Mouse (Mus musculus) midbrain, embryonic 12.5 days (tissue): ENCODE data around the gene Rnf19b. TPM values are rescaled to one million over a fixed set of nuclear protein-coding genes. Genes with fewer than 3 reads are reported as not detected.

Experiments used
- ATAC-seq: fragments of 200-750 bp; cut with Nextera tagmentation; 2 replicates; pipeline ENCODE4 v1.8.0; 2017; ENCODE audit warnings: low read depth, moderate TSS enrichment, moderate library complexity; ENCODE audit not compliant: low FRiP score
- H3K27ac ChIP-seq: fragments of 300-500 bp; sonication (generic); replicated peaks from 2 replicates; pipeline ENCODE4 v1.5.1; 2016; ENCODE audit warnings: mild to moderate bottlenecking
- H3K27me3 ChIP-seq: fragments of 300-500 bp; sonication (generic); 2 replicates; pipeline ENCODE4 v1.6.1; 2016; ENCODE audit warnings: mild to moderate bottlenecking
- H3K36me3 ChIP-seq: fragments of 300-500 bp; sonication (generic); 2 replicates; pipeline ENCODE4 v1.6.1; 2016
- H3K4me1 ChIP-seq: fragments of 300-500 bp; sonication (generic); 2 replicates; pipeline ENCODE4 v1.6.1; 2016
- H3K4me2 ChIP-seq: fragments of 300-500 bp; sonication (generic); replicated peaks from 2 replicates; pipeline ENCODE4 v1.6.1; 2016; ENCODE audit warnings: mild to moderate bottlenecking, moderate library complexity
- H3K4me3 ChIP-seq: fragments of 300-500 bp; sonication (generic); 2 replicates; pipeline ENCODE4 v1.5.1; 2016; ENCODE audit warnings: mild to moderate bottlenecking
- H3K9ac ChIP-seq: fragments of 300-500 bp; sonication (generic); replicated peaks from 2 replicates; pipeline ENCODE4 v1.6.1; 2016; ENCODE audit warnings: mild to moderate bottlenecking, moderate library complexity
- H3K9me3 ChIP-seq: fragments of 300-500 bp; sonication (generic); 2 replicates; pipeline ENCODE4 v1.6.1; 2016; ENCODE audit warnings: mild to moderate bottlenecking
- WGBS: fragments of 180-500 bp; shearing (Covaris S2); methylation state at CpG from one replicate; pipeline ENCODE4 v1.1.7; 2016; 5-methylcytosine and 5-hydroxymethylcytosine counted together
- polyA plus RNA-seq: library from polyadenylated mRNA; unstranded; fragments of >200 nt; fragmentation: Nextera tagmentation; extraction: Ambion mirVana; gene quantifications from 2 replicates; pipeline ENCODE4 v1.2.1, GENCODE M21; 2016

Gene Rnf19b
- polyA plus RNA-seq, 1 experiment from 2014 or later = 15.8 TPM

DNA sequence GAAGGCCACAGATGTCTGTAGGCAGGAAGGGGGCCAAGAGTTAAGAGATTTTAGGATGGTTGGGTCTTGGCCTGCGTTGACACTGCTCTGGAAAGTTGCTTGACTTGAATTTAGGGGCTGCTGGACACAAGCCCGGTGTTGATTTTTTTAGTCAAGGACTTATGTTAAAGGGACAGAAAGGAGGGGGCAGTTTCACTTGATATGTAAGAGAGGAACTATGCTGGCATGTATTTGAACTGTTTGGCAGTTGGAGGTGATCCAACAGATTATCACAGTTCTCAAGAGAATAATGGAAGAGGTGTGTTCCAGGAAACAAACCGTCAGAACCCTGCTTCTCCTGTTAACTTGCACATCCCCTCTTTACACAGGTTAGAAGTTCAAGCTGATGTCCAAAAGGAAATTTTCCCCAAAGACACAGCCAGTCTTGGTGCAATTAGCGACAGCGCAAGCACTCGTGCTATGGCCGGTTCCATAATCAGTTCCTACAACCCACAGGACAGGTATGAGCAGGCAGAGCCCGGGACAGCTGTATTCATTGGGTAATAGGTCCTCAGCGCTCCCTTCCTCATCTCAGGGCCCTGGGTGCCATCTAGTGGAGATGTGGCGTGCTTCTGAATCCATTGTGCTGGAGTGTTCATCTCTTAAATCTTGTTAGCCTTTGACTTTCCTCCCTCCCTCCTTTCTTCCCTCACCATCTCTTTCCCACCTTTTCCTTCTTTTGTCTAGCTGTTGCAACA, 24.5 kb downstream of the Rnf19b start:
- Histone ChIP-seq H3K9me3 (no peaks in the 10 kb centered on the region), H3K27ac (no peak overlapping the region), H3K4me2 (no peak overlapping the region), H3K4me3 (no peak overlapping the region), H3K27me3 (no peaks in the 10 kb centered on the region), H3K4me1 (no peaks in the 10 kb centered on the region), H3K36me3 (peaks cover 53% of the 10 kb centered on the region), H3K9ac (no peak overlapping the region)
- no peak for ATAC-seq
- 50% methylated on average over 10 of the region's 10 CpGs for WGBS

DNA sequence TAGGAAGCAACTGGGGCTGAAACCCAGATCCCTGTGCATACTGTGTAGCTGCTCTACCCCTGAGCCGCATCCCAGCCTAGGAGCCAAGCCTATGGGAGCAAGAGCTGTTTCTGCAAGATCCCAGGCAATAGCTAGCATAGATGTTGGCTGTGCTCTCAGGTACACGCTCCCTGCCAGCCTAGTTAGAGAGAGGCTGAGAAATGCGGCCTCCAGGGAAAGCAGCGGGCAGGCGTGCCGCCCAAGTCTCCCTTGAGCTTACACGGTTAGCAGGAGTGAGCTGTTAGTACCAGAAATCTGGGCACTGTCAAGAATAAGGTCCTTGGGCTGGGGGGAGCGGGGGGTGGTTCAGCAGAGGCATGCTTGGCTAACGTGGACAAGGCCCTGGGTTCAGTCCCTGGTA, 26.8 kb downstream of the Rnf19b start:
- ATAC-seq = no peak
- Histone ChIP-seq H3K9ac (no peak overlapping the region), H3K4me1 (no peaks in the 10 kb centered on the region), H3K27ac (no peak overlapping the region), H3K36me3 (peaks cover 31% of the 10 kb centered on the region), H3K4me3 (no peak overlapping the region), H3K9me3 (no peaks in the 10 kb centered on the region), H3K4me2 (no peak overlapping the region), H3K27me3 (no peaks in the 10 kb centered on the region)
- 92% methylated on average over 9 of the region's 9 CpGs for WGBS

DNA sequence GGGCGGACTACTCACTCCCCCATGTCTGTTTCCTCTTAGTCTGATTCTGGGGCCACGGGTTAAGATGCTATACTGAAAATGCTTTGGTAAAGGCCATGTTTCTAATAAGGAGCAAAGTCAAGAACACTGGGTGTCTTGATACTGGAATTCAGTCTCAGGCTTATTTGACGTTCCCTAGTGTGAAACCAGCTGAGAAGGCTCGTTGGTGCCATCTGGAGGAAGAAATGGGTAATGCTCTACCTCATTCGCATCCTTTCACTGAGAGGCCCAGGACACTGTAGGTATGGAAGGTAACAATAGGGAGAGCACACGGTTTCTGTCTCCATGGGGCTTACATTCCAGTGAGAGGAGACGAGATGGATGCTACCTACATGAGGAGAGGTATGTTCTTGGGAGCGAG, 28.0 kb downstream of the Rnf19b start:
- Histone ChIP-seq H3K27me3 (no peaks in the 10 kb centered on the region), H3K4me2 (no peak overlapping the region), H3K4me1 (no peaks in the 10 kb centered on the region), H3K9ac (no peak overlapping the region), H3K27ac (no peak overlapping the region), H3K9me3 (no peaks in the 10 kb centered on the region), H3K4me3 (no peak overlapping the region), H3K36me3 (peaks cover 19% of the 10 kb centered on the region)
- ATAC-seq = peak; percentile 34; the same call in 1 of the 2 replicates
- 25% methylated on average over 8 of the region's 8 CpGs for WGBS

DNA sequence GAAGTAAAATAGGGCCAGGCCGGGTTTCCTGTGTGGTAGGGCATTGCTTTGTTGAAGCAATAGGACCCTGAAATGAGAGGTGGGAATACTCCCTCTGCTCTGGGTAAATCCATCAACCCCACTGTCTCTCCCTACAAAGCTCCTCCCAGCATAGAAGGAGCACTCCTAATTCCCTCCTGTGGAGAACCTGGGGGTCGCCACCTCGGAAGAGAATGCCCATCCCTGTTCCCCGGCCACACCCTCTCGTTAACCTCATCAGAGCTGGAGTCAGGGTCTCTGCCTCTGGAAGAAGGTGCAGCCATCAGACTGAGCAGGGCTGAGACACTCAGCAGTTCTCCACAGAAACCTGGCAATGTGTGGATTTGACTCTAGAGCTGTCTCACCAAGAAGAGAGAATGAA, 29.8 kb downstream of the Rnf19b start:
- no peaks in the 10 kb centered on the region for H3K9me3 ChIP-seq
- H3K27ac ChIP-seq = no peak overlapping the region

DNA sequence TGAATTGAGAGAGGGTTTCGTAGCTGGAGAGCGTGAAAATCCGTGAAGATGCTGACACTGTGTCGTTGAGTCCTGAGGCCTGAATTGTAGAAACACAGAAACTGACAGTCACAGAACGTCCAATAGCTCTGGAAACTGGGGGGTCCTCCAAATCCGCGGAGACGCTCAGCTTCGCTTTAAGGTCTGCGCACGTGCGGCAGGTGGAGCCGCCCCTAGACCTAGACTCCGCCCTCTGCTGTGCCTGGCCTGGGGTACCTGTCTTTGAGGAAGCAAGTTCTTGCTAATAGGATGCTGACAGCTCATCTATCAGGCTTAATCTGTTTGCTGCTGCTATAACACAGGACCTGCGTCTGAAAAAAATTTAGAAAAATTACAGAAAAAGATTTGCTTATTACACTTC, 37.2 kb downstream of the Rnf19b start:
- ATAC-seq = no peak
- 38% methylated on average over 15 of the region's 15 CpGs for WGBS

More for the DNA sequence above, 29.8 kb downstream of the Rnf19b start:
- ATAC-seq = no peak
- Histone ChIP-seq H3K4me3 (no peak overlapping the region), H3K9ac (no peak overlapping the region), H3K4me1 (no peaks in the 10 kb centered on the region), H3K27me3 (no peaks in the 10 kb centered on the region), H3K36me3 (peaks cover 9% of the 10 kb centered on the region), H3K4me2 (no peak overlapping the region)
- 61% methylated on average over 5 of the region's 5 CpGs for WGBS

DNA sequence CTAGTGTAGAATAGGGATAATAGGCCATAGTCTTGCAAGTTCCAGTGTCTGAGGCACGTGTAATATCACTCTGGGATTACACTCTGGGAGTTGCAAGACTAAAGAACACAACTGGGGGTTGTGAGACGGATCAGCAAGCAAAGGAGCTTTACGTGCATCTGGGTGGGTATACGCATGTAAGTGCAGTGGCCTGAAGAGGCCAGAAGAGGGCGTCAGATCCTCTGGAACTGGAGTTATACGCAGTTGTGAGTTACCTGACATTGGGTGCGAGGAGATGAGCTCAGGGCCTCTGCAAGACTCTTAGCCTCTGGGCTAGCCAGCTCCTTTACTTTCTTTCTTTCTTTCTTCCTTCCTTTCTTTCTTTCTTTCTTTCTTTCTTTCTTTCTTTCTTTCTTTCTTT, 38.9 kb downstream of the Rnf19b start:
- H3K4me1 ChIP-seq = no peaks in the 10 kb centered on the region
- no peak overlapping the region for H3K4me2 ChIP-seq
- no peak overlapping the region for H3K9ac ChIP-seq
- ATAC-seq = no peak
- H3K36me3 ChIP-seq = no peaks in the 10 kb centered on the region
- no peak overlapping the region for H3K4me3 ChIP-seq
- H3K27ac ChIP-seq = no peak overlapping the region
- H3K9me3 ChIP-seq = no peaks in the 10 kb centered on the region
- H3K27me3 ChIP-seq = peaks cover 15% of the 10 kb centered on the region
- 75% methylated on average over 7 of the region's 7 CpGs for WGBS

More for the DNA sequence above, 37.2 kb downstream of the Rnf19b start:
- no peak overlapping the region for H3K27ac ChIP-seq
- H3K9ac ChIP-seq = no peak overlapping the region
- no peak overlapping the region for H3K4me3 ChIP-seq
- H3K4me2 ChIP-seq = no peak overlapping the region
- H3K27me3 ChIP-seq = peaks cover 15% of the 10 kb centered on the region
- no peaks in the 10 kb centered on the region for H3K9me3 ChIP-seq
- no peaks in the 10 kb centered on the region for H3K36me3 ChIP-seq
- H3K4me1 ChIP-seq = no peaks in the 10 kb centered on the region

DNA sequence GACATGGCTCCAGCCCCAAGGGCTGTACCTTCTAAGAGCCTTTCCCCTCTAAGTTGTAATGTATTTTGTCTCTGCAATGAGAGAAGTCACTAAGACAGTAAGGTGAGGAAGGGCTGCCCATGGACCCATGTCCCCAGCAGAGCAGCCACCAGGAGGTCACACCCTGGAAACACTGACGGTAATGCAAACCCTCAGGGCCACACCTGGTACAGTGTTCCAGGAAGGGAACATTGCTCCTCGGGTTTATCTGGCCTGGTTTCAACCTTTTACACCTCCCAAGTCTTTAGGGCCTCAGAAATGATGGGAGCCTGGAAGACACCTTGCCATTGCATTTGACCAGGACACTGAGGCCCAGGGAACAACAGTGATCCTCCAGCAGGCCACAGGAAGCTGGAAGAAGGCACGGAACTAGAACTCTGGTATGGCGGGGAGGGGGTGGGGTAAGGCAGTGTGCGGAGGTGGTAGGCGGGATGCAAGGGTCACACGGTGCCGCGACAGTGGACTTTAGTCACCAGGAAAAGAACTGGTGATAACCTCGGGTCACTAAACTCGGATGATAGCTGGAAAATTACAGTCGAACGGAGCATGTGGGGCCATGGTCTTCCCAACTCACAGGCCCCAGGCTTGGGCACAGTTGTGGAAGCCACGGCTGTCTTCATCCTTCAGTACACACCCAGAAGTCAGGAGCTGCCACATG, 44.2 kb downstream of the Rnf19b start:
- Histone ChIP-seq H3K36me3 (no peaks in the 10 kb centered on the region), H3K4me3 (no peak overlapping the region), H3K4me1 (peaks cover 11% of the 10 kb centered on the region; the same call in 1 of the 2 replicates), H3K9ac (no peak overlapping the region), H3K9me3 (no peaks in the 10 kb centered on the region), H3K27me3 (peaks cover 40% of the 10 kb centered on the region), H3K27ac (no peak overlapping the region), H3K4me2 (no peak overlapping the region)
- WGBS = 89% methylated on average over 14 of the region's 14 CpGs
- no peak for ATAC-seq

DNA sequence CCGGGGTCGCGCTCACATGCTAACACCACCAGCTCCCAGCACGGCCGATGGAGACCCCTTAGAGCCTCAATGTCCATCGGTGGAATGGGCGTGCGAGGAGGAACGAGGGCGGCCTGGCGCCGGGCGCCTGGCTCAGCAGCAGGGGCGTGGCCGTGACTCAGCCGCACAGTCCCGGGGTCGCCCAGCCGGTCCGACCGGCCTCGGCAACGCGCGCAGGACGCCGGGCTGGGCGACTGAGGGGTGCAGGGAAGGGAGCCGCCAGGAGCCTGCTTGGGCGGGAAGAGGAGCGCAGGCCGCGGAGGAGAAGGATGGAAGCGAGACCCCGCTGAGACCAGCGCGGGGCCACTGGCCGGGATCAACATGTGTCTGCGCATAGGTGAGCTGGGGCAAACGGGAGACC, 47.3 kb downstream of the Rnf19b start, which contains the start of gene Tmem54:
TSS of gene Tmem54 (plus strand) at position 193 of the 400 bp plus-strand sequence.
- Histone ChIP-seq H3K9ac (peak within 1 kb of the TSS; percentile 46; the same call in 1 of the 2 replicates), H3K27ac (no peak within 1 kb of the TSS), H3K27me3 (peaks cover 54% of the 10 kb centered on the region), H3K9me3 (no peaks in the 10 kb centered on the region), H3K36me3 (no peaks in the 10 kb centered on the region), H3K4me3 (peak within 1 kb of the TSS; percentile 31), H3K4me2 (peak within 1 kb of the TSS; percentile 47), H3K4me1 (peaks cover 11% of the 10 kb centered on the region; the same call in 1 of the 2 replicates)
- WGBS = 2% methylated on average over 35 of the region's 40 CpGs
- ATAC-seq = no peak

DNA sequence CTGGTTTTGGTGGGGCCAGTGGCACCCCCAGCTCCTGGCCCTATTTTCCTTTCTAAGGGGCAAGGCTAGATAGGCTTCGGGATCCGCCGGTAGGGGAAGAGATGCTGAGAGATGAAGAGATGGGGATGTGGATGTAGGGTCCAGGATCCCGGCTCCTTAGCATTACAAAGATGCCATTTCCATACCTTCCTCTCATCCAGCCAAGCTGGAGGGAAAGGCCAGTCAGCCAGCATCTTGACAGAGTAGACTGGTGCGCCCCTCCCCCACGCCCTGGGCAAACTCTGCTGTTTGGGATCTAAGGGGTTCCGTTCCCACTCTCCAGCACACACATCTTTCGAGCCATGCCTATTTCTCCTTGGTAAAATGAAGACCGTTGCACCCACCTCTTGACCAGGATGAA, 48.0 kb downstream of the Rnf19b start:
- Histone ChIP-seq H3K9ac (no peak overlapping the region), H3K36me3 (no peaks in the 10 kb centered on the region), H3K27me3 (peaks cover 54% of the 10 kb centered on the region), H3K4me3 (no peak overlapping the region), H3K27ac (no peak overlapping the region), H3K9me3 (no peaks in the 10 kb centered on the region), H3K4me1 (peaks cover 11% of the 10 kb centered on the region; the same call in 1 of the 2 replicates), H3K4me2 (no peak overlapping the region)
- ATAC-seq = no peak
- WGBS = 14% methylated on average over 9 of the region's 9 CpGs

DNA sequence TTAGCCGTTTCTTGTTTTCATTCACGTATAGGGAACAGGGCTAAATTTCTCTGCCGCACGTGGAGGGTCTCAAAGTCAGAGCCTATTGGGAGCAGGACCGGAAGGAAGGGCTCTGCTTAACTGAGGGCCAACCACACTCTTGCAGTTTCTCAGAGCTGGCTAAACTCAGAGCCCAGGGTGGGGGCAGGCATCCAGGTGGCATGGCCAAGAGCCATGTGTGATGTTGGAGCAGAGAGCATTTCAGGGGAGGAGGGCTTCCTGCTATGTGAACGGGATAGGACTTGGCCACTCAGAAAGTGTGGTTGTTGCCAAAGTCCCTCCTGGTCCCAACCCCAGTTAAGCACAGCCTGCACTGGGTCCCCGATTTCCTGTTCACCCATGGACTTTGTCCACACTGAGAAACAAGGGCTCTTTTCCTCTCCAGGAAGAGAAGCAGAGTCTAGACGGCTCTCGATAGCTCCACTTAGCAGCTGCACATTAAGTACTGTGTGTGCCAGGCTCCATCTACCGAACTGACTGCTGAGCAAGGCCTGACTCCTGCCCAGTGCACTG, 49.4 kb downstream of the Rnf19b start:
- no peak for ATAC-seq
- Histone ChIP-seq H3K4me1 (peaks cover 11% of the 10 kb centered on the region; the same call in 1 of the 2 replicates), H3K9me3 (no peaks in the 10 kb centered on the region), H3K27me3 (peaks cover 59% of the 10 kb centered on the region), H3K9ac (no peak overlapping the region), H3K4me3 (no peak overlapping the region), H3K36me3 (no peaks in the 10 kb centered on the region), H3K27ac (no peak overlapping the region), H3K4me2 (no peak overlapping the region)
- WGBS = 70% methylated on average over 10 of the region's 10 CpGs

DNA sequence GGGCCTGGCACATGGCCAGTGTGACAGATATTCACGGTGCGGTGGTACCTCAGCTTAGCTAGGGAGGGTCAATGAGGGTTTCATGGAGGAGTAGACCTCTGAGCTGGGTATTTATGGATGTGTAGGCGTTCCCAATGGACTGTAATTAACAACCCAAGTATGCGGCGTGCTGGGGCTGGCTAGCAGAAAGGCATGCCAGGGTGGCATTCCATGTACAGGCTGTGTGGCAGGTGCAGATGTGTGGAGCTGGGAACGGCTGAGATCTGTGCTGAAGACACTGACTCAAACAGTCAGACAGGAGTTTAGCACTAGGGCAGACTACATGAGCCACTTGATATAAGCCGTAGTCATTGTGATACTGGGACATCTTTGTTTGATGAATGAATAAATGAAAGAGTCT, 50.6 kb downstream of the Rnf19b start:
- no peak overlapping the region for H3K4me3 ChIP-seq
- no peak overlapping the region for H3K9ac ChIP-seq
- no peaks in the 10 kb centered on the region for H3K36me3 ChIP-seq
- no peak overlapping the region for H3K27ac ChIP-seq
- no peak overlapping the region for H3K4me2 ChIP-seq
- H3K4me1 ChIP-seq = peaks cover 17% of the 10 kb centered on the region
- 91% methylated on average over 7 of the region's 7 CpGs for WGBS
- ATAC-seq = no peak
- H3K9me3 ChIP-seq = no peaks in the 10 kb centered on the region
- peaks cover 53% of the 10 kb centered on the region for H3K27me3 ChIP-seq

DNA sequence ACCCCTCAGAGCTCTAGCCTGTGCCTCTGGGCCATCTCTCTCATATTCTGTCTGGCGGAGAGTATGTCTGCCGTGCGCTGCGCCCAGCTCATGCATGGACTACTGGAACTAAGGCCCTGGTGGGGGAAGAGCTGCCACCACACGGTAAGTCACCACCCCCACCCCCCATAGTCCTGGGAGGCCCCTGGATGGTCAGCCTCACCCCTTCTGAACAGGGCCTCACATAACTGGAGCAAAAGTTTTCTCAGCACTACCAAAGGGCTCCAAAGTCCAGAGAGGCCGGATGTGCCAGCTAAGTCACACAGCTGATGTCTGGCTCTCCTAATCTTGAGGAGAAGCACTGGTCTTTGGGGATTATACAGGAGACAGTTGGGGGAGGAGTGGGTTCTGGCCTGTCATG, 52.7 kb downstream of the Rnf19b start:
- no peak for ATAC-seq

More for the DNA sequence above, 52.7 kb downstream of the Rnf19b start:
- WGBS = 87% methylated on average over 6 of the region's 6 CpGs
- Histone ChIP-seq H3K36me3 (no peaks in the 10 kb centered on the region), H3K4me3 (no peak overlapping the region), H3K4me1 (peaks cover 20% of the 10 kb centered on the region), H3K4me2 (no peak overlapping the region), H3K9ac (no peak overlapping the region), H3K27me3 (peaks cover 35% of the 10 kb centered on the region), H3K9me3 (no peaks in the 10 kb centered on the region), H3K27ac (no peak overlapping the region)
